Mouse (Mus musculus): Measurements from ENCODE around the gene Trappc3. TPM values are rescaled to one million over a fixed set of nuclear protein-coding genes. Genes with fewer than 3 reads are reported as not detected.
"Not testable (repeated sequence)": the region's sequence is repeated elsewhere in the genome, so short reads cannot be mapped to it uniquely, and the experiment has no call there.

Gene Trappc3
- polyA plus RNA-seq (2014; fragmentation: Nextera tagmentation; extraction: Ambion mirVana): 32.9 and 68.5 TPM in 2 replicates

DNA sequence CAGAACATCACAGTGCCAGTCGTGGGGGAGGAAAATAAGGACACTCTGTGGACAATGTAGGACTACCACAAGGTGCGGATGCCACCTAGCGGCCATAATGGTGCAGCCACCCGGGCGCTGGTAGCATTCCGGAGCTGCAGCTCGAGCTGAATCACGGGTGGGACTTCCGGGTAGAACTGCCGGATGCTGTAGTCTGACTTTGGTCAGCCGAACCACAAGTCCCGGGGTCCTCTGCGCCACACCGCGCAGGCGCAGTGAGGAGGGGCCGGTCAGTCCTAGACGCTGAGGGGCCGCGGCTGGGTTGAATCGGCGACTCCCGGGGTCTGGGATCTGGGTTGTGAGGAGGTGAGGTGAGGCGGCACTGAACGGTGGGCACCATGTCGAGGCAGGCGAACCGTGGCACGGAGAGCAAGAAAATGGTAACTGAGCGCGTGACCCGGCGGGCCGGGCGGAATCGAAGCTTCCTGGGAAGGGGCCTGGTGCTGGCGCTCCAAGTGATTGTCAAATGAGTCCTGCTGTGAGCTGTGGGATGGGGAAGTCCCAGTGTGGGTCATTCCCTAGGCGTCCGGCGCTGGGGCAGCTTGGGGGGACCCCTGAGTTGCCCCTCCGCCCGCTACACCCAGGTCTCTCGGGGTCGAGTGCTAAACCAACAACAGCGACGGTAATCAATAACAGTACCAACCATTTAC, at the start of gene Trappc3:
TSS of gene Trappc3 (plus strand) at position 207 of the 689 bp plus-strand sequence.
- Histone ChIP-seq H3K4me1 (ENCODE audit: control insufficient read depth, insufficient read depth, low read length) (peaks cover 36% of the 10 kb centered on the region), H3K27me3 (ENCODE audit: control insufficient read depth, insufficient read depth, low read length) (no peaks in the 10 kb centered on the region), H3K9ac (replicated peaks; ENCODE audit: low read depth, low read length) (peak within 1 kb of the TSS; percentile 90), H3K27ac (ENCODE audit: low read depth, low read length) (no peak within 1 kb of the TSS), H3K4me2 (ENCODE audit: low read depth, low read length) (peak within 1 kb of the TSS; percentile 87), H3K9me3 (ENCODE audit: control insufficient read depth, low read length) (no peaks in the 10 kb centered on the region), H3K36me3 (ENCODE audit: control insufficient read depth, insufficient read depth, low read length) (no peaks in the 10 kb centered on the region), H3K4me3 (ENCODE audit: low read depth, low read length) (peak within 1 kb of the TSS; percentile 71)
- WGBS: under 1% methylated on average over 46 of the region's 46 CpGs
- ATAC-seq (ENCODE audit: low read depth): peak; percentile 96

- H3K4me1 ChIP-seq (ENCODE audit: control insufficient read depth, insufficient read depth, low read length): no peaks in the 10 kb centered on the region
- H3K4me3 ChIP-seq (ENCODE audit: low read depth, low read length): no peak overlapping the region
- ATAC-seq (ENCODE audit: low read depth): no peak
- no peaks in the 10 kb centered on the region for H3K27me3 ChIP-seq (ENCODE audit: control insufficient read depth, insufficient read depth, low read length)
- 84% methylated on average over 6 of the region's 6 CpGs for WGBS
- no peaks in the 10 kb centered on the region for H3K36me3 ChIP-seq (ENCODE audit: control insufficient read depth, insufficient read depth, low read length)
- H3K9ac ChIP-seq (replicated peaks; ENCODE audit: low read depth, low read length): no peak overlapping the region
- H3K4me2 ChIP-seq (ENCODE audit: low read depth, low read length): no peak overlapping the region
- H3K9me3 ChIP-seq (ENCODE audit: control insufficient read depth, low read length): no peaks in the 10 kb centered on the region
- no peak overlapping the region for H3K27ac ChIP-seq (ENCODE audit: low read depth, low read length)
Measured at GRCm38 (mm10) chr4:126217771-126218170, 44.4 kb upstream of the Trappc3 start.

DNA sequence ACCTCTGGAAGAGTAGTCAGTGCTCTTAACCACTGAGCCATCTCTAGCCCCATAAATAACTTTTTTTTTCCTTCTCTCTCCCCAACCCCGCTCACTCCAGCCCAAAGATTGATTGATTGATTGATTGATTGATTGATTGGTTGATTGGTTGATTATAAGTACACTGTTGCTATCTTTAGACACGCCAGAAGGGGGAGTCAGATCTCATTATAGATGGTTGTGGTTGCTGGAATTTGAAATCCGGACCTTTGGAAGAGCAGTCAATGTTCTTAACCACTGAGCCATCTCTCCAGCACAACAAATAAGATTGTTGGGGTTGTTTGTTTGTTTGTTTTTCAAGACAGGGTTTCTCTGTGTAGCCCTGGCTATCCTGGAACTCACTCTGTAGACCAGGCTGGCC, 42.6 kb upstream of the Trappc3 start:
- H3K4me2 ChIP-seq (ENCODE audit: low read depth, low read length); ATAC-seq (ENCODE audit: low read depth): not testable (repeated sequence)
- WGBS: 68% methylated on average over 3 of the region's 3 CpGs

DNA sequence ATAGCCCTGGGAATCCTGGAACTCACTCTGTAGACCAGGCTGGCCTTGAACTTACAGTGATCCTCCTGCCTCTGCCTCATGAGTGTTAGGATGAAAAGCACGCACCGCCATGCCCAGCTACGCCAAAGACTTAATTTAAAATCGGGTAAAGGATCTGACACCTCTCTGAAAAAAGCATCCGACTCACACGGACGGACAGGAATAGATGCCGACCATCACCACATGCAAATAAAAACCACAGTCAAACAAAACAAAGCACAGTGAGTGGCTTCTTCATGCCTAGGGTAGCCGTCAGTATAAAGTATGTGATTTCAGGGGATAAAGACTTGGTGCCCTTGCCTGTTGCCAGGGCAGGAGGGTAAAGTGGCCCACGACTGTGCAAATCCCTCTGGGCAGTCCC, 42.1 kb upstream of the Trappc3 start:
- ATAC-seq (ENCODE audit: low read depth): no peak
- 90% methylated on average over 10 of the region's 10 CpGs for WGBS
- no peaks in the 10 kb centered on the region for H3K4me1 ChIP-seq (ENCODE audit: control insufficient read depth, insufficient read depth, low read length)

More for the DNA sequence above, 42.6 kb upstream of the Trappc3 start:
- not testable (repeated sequence) for H3K27ac ChIP-seq (ENCODE audit: low read depth, low read length); H3K4me3 ChIP-seq (ENCODE audit: low read depth, low read length); H3K9me3 ChIP-seq (ENCODE audit: control insufficient read depth, low read length); H3K36me3 ChIP-seq (ENCODE audit: control insufficient read depth, insufficient read depth, low read length); H3K27me3 ChIP-seq (ENCODE audit: control insufficient read depth, insufficient read depth, low read length); H3K9ac ChIP-seq (replicated peaks; ENCODE audit: low read depth, low read length); H3K4me1 ChIP-seq (ENCODE audit: control insufficient read depth, insufficient read depth, low read length)

DNA sequence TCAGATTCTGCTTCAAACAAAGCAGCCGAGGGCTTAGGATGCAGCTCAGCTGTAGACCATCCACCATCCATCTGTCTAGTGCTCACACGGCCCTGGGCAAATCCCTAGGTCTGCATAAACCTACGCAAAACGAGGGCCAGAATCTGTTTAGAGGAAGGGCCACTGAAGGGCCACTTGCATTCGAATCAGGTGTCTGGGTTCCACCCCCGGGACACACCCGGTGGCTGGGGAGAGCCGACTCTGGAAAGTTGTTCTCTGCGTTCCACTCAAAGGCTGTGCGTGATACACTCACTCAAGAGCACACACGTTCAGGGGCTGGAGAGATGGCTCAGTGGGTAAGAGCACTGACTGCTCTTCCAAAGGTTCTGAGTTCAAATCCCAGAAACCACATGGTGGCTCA, 39.5 kb upstream of the Trappc3 start:
- Histone ChIP-seq H3K4me2 (ENCODE audit: low read depth, low read length) (no peak overlapping the region), H3K4me1 (ENCODE audit: control insufficient read depth, insufficient read depth, low read length) (no peaks in the 10 kb centered on the region), H3K27ac (ENCODE audit: low read depth, low read length) (no peak overlapping the region), H3K9me3 (ENCODE audit: control insufficient read depth, low read length) (no peaks in the 10 kb centered on the region), H3K9ac (replicated peaks; ENCODE audit: low read depth, low read length) (no peak overlapping the region), H3K36me3 (ENCODE audit: control insufficient read depth, insufficient read depth, low read length) (no peaks in the 10 kb centered on the region), H3K27me3 (ENCODE audit: control insufficient read depth, insufficient read depth, low read length) (no peaks in the 10 kb centered on the region), H3K4me3 (ENCODE audit: low read depth, low read length) (no peak overlapping the region)
- ATAC-seq (ENCODE audit: low read depth): no peak
- 78% methylated on average over 11 of the region's 11 CpGs for WGBS

More for the DNA sequence above, 42.1 kb upstream of the Trappc3 start:
- Histone ChIP-seq H3K36me3 (ENCODE audit: control insufficient read depth, insufficient read depth, low read length) (no peaks in the 10 kb centered on the region), H3K4me2 (ENCODE audit: low read depth, low read length) (no peak overlapping the region), H3K27me3 (ENCODE audit: control insufficient read depth, insufficient read depth, low read length) (no peaks in the 10 kb centered on the region), H3K4me3 (ENCODE audit: low read depth, low read length) (no peak overlapping the region), H3K27ac (ENCODE audit: low read depth, low read length) (no peak overlapping the region), H3K9ac (replicated peaks; ENCODE audit: low read depth, low read length) (no peak overlapping the region), H3K9me3 (ENCODE audit: control insufficient read depth, low read length) (no peaks in the 10 kb centered on the region)

DNA sequence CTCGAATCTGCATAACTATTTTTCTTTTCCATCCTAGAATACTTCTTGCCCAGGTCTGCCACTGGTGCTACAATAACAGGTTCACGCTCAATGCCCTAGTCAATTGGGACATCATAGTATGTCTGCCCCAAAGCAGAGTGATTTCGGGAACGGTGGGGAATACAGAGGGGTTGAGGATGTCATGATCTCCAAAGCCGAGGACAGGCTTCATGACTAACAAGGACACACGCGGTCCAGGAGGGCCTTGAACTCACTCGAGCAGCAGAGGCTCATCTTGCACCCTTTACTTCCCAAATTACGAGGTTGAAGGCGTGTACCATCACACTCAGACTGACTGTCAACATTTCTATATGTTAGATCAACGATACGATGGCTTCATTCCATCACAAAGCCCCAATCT, 35.5 kb upstream of the Trappc3 start:
- no peaks in the 10 kb centered on the region for H3K27me3 ChIP-seq (ENCODE audit: control insufficient read depth, insufficient read depth, low read length)
- no peaks in the 10 kb centered on the region for H3K4me1 ChIP-seq (ENCODE audit: control insufficient read depth, insufficient read depth, low read length)
- 0 out of 2 replicates have a peak, but pooled peaks have one; percentile 12 for ATAC-seq (ENCODE audit: low read depth)
- no peak overlapping the region; the same call in 1 of the 2 replicates for H3K4me2 ChIP-seq (ENCODE audit: low read depth, low read length)
- H3K4me3 ChIP-seq (ENCODE audit: low read depth, low read length): no peak overlapping the region
- no peak overlapping the region for H3K9ac ChIP-seq (replicated peaks; ENCODE audit: low read depth, low read length)
- 52% methylated on average over 12 of the region's 12 CpGs for WGBS
- no peaks in the 10 kb centered on the region for H3K9me3 ChIP-seq (ENCODE audit: control insufficient read depth, low read length)
- no peak overlapping the region for H3K27ac ChIP-seq (ENCODE audit: low read depth, low read length)
- H3K36me3 ChIP-seq (ENCODE audit: control insufficient read depth, insufficient read depth, low read length): peaks cover 13% of the 10 kb centered on the region

GRCm38 (mm10) chr4:126227077-126227761, 34.9 kb upstream of the Trappc3 start:
- peak overlapping the region; percentile 1; the same call in 1 of the 2 replicates for H3K4me3 ChIP-seq (ENCODE audit: low read depth, low read length)
- no peaks in the 10 kb centered on the region for H3K4me1 ChIP-seq (ENCODE audit: control insufficient read depth, insufficient read depth, low read length)
- H3K9me3 ChIP-seq (ENCODE audit: control insufficient read depth, low read length): no peaks in the 10 kb centered on the region
- peak; percentile 70 for ATAC-seq (ENCODE audit: low read depth)
- peaks cover 18% of the 10 kb centered on the region for H3K36me3 ChIP-seq (ENCODE audit: control insufficient read depth, insufficient read depth, low read length)
- H3K27me3 ChIP-seq (ENCODE audit: control insufficient read depth, insufficient read depth, low read length): no peaks in the 10 kb centered on the region
- H3K4me2 ChIP-seq (ENCODE audit: low read depth, low read length): peak overlapping the region; percentile 38
- 8% methylated on average over 18 of the region's 18 CpGs for WGBS
- H3K9ac ChIP-seq (replicated peaks; ENCODE audit: low read depth, low read length): no peak overlapping the region
- no peak overlapping the region for H3K27ac ChIP-seq (ENCODE audit: low read depth, low read length)

DNA sequence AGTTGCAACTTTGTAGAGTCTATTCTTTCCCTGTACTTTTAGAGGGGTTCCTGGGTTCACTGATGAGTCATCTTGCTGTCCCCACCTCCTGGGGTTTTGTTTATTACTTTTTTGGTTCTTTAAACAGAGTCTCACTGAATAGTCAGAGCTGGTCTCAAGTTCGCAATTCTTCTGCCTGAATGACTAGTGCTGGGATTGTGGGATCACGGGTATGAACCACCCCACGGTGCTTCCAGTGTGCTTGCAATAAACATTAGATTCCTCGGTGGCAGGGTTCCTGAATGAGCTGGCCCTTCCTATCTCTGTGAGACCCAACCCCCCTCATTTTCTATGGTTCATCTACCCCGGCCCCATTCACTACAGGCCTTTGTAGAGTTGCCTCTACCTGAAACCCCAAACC, 34.0 kb upstream of the Trappc3 start:
- ATAC-seq (ENCODE audit: low read depth): no peak
- H3K9me3 ChIP-seq (ENCODE audit: control insufficient read depth, low read length): no peaks in the 10 kb centered on the region
- no peak overlapping the region for H3K9ac ChIP-seq (replicated peaks; ENCODE audit: low read depth, low read length)
- no peak overlapping the region for H3K4me2 ChIP-seq (ENCODE audit: low read depth, low read length)
- WGBS: 12% methylated on average over 5 of the region's 5 CpGs
- no peaks in the 10 kb centered on the region for H3K4me1 ChIP-seq (ENCODE audit: control insufficient read depth, insufficient read depth, low read length)
- H3K4me3 ChIP-seq (ENCODE audit: low read depth, low read length): no peak overlapping the region
- no peaks in the 10 kb centered on the region for H3K27me3 ChIP-seq (ENCODE audit: control insufficient read depth, insufficient read depth, low read length)
- no peak overlapping the region for H3K27ac ChIP-seq (ENCODE audit: low read depth, low read length)
- H3K36me3 ChIP-seq (ENCODE audit: control insufficient read depth, insufficient read depth, low read length): peaks cover 28% of the 10 kb centered on the region

- no peaks in the 10 kb centered on the region for H3K9me3 ChIP-seq (ENCODE audit: control insufficient read depth, low read length)
- H3K4me3 ChIP-seq (ENCODE audit: low read depth, low read length): no peak overlapping the region
- H3K36me3 ChIP-seq (ENCODE audit: control insufficient read depth, insufficient read depth, low read length): peaks cover 45% of the 10 kb centered on the region
- no peak overlapping the region for H3K27ac ChIP-seq (ENCODE audit: low read depth, low read length)
- WGBS: 56% methylated on average over 7 of the region's 7 CpGs
- no peak for ATAC-seq (ENCODE audit: low read depth)
- no peaks in the 10 kb centered on the region for H3K27me3 ChIP-seq (ENCODE audit: control insufficient read depth, insufficient read depth, low read length)
- no peak overlapping the region for H3K9ac ChIP-seq (replicated peaks; ENCODE audit: low read depth, low read length)
- no peak overlapping the region for H3K4me2 ChIP-seq (ENCODE audit: low read depth, low read length)
- H3K4me1 ChIP-seq (ENCODE audit: control insufficient read depth, insufficient read depth, low read length): no peaks in the 10 kb centered on the region
Measured at GRCm38 (mm10) chr4:126229900-126230299, 32.2 kb upstream of the Trappc3 start.
